Mouse (Mus musculus): ENCODE measurements at regions not wholly inside any gene's neighbourhood (a gene's known extent, or its start where the extent isn't known, plus 50 kb on each side); places are given as distances from the start of the nearest gene placed in this dataset.

- TF ChIP-seq USF1 (IDR thresholded peaks at IDR 0.05; ENCODE audit: low read depth) (no peak), MYOD1 (IDR thresholded peaks at IDR 0.05; ENCODE audit: control insufficient read depth, insufficient read length, low read depth) (no peak), MAX (IDR thresholded peaks at IDR 0.05) (no peak), CTCF (IDR thresholded peaks at IDR 0.05; ENCODE audit: control insufficient read depth, insufficient read depth, insufficient read length) (no peak), MYOG (IDR thresholded peaks at IDR 0.05; ENCODE audit: control insufficient read depth, extremely low read depth, insufficient read length) (no peak), FOSL1 (IDR thresholded peaks at IDR 0.05; ENCODE audit: insufficient read depth, low read length, poor library complexity, severe bottlenecking) (no peak), CEBPB (IDR thresholded peaks at IDR 0.05; ENCODE audit: low read depth) (no peak)
These were observed 163.7 kb upstream of the Ppp2r2d start for GRCm38 (mm10) chr7:138682161-138682560.

GRCm38 (mm10) chr7:138680530-138680929 lies 165.3 kb upstream of the Ppp2r2d start:
- Histone ChIP-seq H3K79me3 (ENCODE audit: low read depth) (no peaks in the 10 kb centered on the region), H3K36me3 (ENCODE audit: control insufficient read depth, insufficient read depth) (no peaks in the 10 kb centered on the region), H3K79me2 (ENCODE audit: control insufficient read depth, insufficient read depth) (no peaks in the 10 kb centered on the region), H3K27me3 (ENCODE audit: control insufficient read depth, insufficient read depth, insufficient read length) (no peaks in the 10 kb centered on the region), H3K4me3 (ENCODE audit: insufficient read depth, poor library complexity, severe bottlenecking) (no peak overlapping the region), H3ac (ENCODE audit: control insufficient read depth, insufficient read length, low read depth) (no peak overlapping the region)
- TF ChIP-seq CEBPB (IDR thresholded peaks at IDR 0.05; ENCODE audit: low read depth) (no peak), FOSL1 (IDR thresholded peaks at IDR 0.05; ENCODE audit: insufficient read depth, low read length, poor library complexity, severe bottlenecking) (no peak), MAX (IDR thresholded peaks at IDR 0.05) (no peak), CTCF (IDR thresholded peaks at IDR 0.05; ENCODE audit: control insufficient read depth, insufficient read depth, insufficient read length) (no peak), USF1 (IDR thresholded peaks at IDR 0.05; ENCODE audit: low read depth) (no peak), MYOD1 (IDR thresholded peaks at IDR 0.05; ENCODE audit: control insufficient read depth, insufficient read length, low read depth) (no peak), MYOG (IDR thresholded peaks at IDR 0.05; ENCODE audit: control insufficient read depth, extremely low read depth, insufficient read length) (no peak)

More at GRCm38 (mm10) chr7:138682161-138682560, 163.7 kb upstream of the Ppp2r2d start:
- H3K79me2 ChIP-seq (ENCODE audit: control insufficient read depth, insufficient read depth) = no peaks in the 10 kb centered on the region
- H3K27me3 ChIP-seq (ENCODE audit: control insufficient read depth, insufficient read depth, insufficient read length) = no peaks in the 10 kb centered on the region
- H3K36me3 ChIP-seq (ENCODE audit: control insufficient read depth, insufficient read depth) = no peaks in the 10 kb centered on the region
- H3K4me3 ChIP-seq (ENCODE audit: insufficient read depth, poor library complexity, severe bottlenecking) = no peak overlapping the region
- no peaks in the 10 kb centered on the region for H3K79me3 ChIP-seq (ENCODE audit: low read depth)
- H3ac ChIP-seq (ENCODE audit: control insufficient read depth, insufficient read length, low read depth) = no peak overlapping the region

- no peaks in the 10 kb centered on the region for H3K36me3 ChIP-seq (ENCODE audit: control insufficient read depth, insufficient read depth)
- H3K4me3 ChIP-seq (ENCODE audit: insufficient read depth, poor library complexity, severe bottlenecking) = no peak overlapping the region
- no peaks in the 10 kb centered on the region for H3K79me3 ChIP-seq (ENCODE audit: low read depth)
- no peak overlapping the region for H3ac ChIP-seq (ENCODE audit: control insufficient read depth, insufficient read length, low read depth)
- no peaks in the 10 kb centered on the region for H3K27me3 ChIP-seq (ENCODE audit: control insufficient read depth, insufficient read depth, insufficient read length)
- H3K79me2 ChIP-seq (ENCODE audit: control insufficient read depth, insufficient read depth) = no peaks in the 10 kb centered on the region
- TF ChIP-seq MYOG (IDR thresholded peaks at IDR 0.05; ENCODE audit: control insufficient read depth, extremely low read depth, insufficient read length) (no peak), MYOD1 (IDR thresholded peaks at IDR 0.05; ENCODE audit: control insufficient read depth, insufficient read length, low read depth) (no peak), CEBPB (IDR thresholded peaks at IDR 0.05; ENCODE audit: low read depth) (no peak)
These were observed 166.3 kb upstream of the Ppp2r2d start for GRCm38 (mm10) chr7:138679575-138679974.

GRCm38 (mm10) chr7:138672959-138673358 lies 172.9 kb upstream of the Ppp2r2d start:
- H3ac ChIP-seq (ENCODE audit: control insufficient read depth, insufficient read length, low read depth) = no peak overlapping the region
- H3K79me2 ChIP-seq (ENCODE audit: control insufficient read depth, insufficient read depth) = no peaks in the 10 kb centered on the region
- TF ChIP-seq CEBPB (IDR thresholded peaks at IDR 0.05; ENCODE audit: low read depth) = no peak
- no peak for TF ChIP-seq CTCF (IDR thresholded peaks at IDR 0.05; ENCODE audit: control insufficient read depth, insufficient read depth, insufficient read length)
- no peak for TF ChIP-seq MYOG (IDR thresholded peaks at IDR 0.05; ENCODE audit: control insufficient read depth, extremely low read depth, insufficient read length)
- TF ChIP-seq USF1 (IDR thresholded peaks at IDR 0.05; ENCODE audit: low read depth) = no peak
- H3K27me3 ChIP-seq (ENCODE audit: control insufficient read depth, insufficient read depth, insufficient read length) = no peaks in the 10 kb centered on the region
- H3K79me3 ChIP-seq (ENCODE audit: low read depth) = no peaks in the 10 kb centered on the region
- no peaks in the 10 kb centered on the region for H3K36me3 ChIP-seq (ENCODE audit: control insufficient read depth, insufficient read depth)
- no peak overlapping the region for H3K4me3 ChIP-seq (ENCODE audit: insufficient read depth, poor library complexity, severe bottlenecking)

- H3K27me3 ChIP-seq (ENCODE audit: control insufficient read depth, insufficient read depth, insufficient read length) = no peaks in the 10 kb centered on the region
- H3ac ChIP-seq (ENCODE audit: control insufficient read depth, insufficient read length, low read depth) = no peak overlapping the region
- no peak overlapping the region for H3K4me3 ChIP-seq (ENCODE audit: insufficient read depth, poor library complexity, severe bottlenecking)
- H3K79me3 ChIP-seq (ENCODE audit: low read depth) = no peaks in the 10 kb centered on the region
- H3K36me3 ChIP-seq (ENCODE audit: control insufficient read depth, insufficient read depth) = no peaks in the 10 kb centered on the region
- TF ChIP-seq USF1 (IDR thresholded peaks at IDR 0.05; ENCODE audit: low read depth) (no peak), FOSL1 (IDR thresholded peaks at IDR 0.05; ENCODE audit: insufficient read depth, low read length, poor library complexity, severe bottlenecking) (no peak)
- no peaks in the 10 kb centered on the region for H3K79me2 ChIP-seq (ENCODE audit: control insufficient read depth, insufficient read depth)
These were observed 177.5 kb upstream of the Ppp2r2d start for GRCm38 (mm10) chr7:138668337-138668736.

- H3K27me3 ChIP-seq (ENCODE audit: control insufficient read depth, insufficient read depth, insufficient read length) = no peaks in the 10 kb centered on the region
- no peaks in the 10 kb centered on the region for H3K79me2 ChIP-seq (ENCODE audit: control insufficient read depth, insufficient read depth)
These were observed 185.8 kb upstream of the Ppp2r2d start for GRCm38 (mm10) chr7:138660124-138660523.

More at GRCm38 (mm10) chr7:138660124-138660523, 185.8 kb upstream of the Ppp2r2d start:
- no peak overlapping the region for H3ac ChIP-seq (ENCODE audit: control insufficient read depth, insufficient read length, low read depth)
- no peaks in the 10 kb centered on the region for H3K36me3 ChIP-seq (ENCODE audit: control insufficient read depth, insufficient read depth)
- no peak for TF ChIP-seq MAX (IDR thresholded peaks at IDR 0.05)
- H3K4me3 ChIP-seq (ENCODE audit: insufficient read depth, poor library complexity, severe bottlenecking) = no peak overlapping the region
- no peaks in the 10 kb centered on the region for H3K79me3 ChIP-seq (ENCODE audit: low read depth)

Measured in C2C12 (cell line).